Mouse (Mus musculus): ENCODE measurements at regions not wholly inside any gene's neighbourhood (a gene's known extent, or its start where the extent isn't known, plus 50 kb on each side); places are given as distances from the start of the nearest gene placed in this dataset.
"Not testable (repeated sequence)": the region's sequence is repeated elsewhere in the genome, so short reads cannot be mapped to it uniquely, and the experiment has no call there.

DNA sequence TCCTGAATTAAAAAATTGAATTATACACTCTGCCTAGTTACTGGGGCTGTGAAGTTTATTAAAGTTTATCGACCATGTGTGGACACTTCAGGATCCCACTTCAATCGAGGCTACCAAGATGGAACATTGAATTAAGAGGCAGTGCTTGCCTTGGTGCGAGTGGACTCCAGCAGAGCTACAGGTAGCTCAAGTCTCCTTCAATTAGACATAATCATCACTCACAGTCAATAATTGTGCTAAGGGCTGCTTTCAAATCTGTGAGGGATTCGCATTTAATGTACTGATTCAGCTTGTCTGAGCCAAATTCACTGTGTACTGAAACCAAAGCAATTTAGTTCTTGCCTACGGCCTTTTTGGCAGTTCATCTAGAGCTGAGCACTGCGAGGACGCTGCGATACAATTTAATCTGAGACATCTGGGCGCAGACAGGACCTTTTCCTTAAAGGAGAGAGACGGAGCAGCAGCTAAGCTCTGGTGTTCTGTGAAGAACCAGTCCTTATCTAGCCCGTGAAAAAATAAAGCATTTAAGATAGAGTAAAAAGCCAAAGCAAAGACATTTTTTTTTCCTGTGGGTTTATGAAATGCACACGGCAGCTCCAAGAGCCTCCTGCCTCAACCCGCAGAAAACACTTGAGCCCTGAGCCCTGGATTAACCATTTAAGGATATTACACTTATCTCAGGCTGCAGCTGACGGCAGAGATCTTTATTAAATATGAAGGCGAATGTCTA, 220.8 kb upstream of the Irx1 start:
- CTCF ChIA-PET = no interaction called here

DNA sequence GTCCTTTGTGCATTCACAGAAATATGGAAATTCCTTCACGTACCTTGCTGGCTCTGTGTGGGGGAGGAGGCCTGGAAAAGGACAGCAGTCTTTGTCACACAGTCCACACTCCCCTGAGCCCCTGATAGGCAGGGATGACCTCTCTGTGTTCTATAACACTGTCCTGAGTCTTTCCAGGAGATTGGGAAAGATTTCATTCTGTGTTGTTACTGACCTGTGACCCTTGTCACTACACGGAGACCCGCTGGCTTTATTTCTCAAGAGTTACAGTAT, 221.3 kb upstream of the Irx1 start:
- CTCF ChIA-PET = no interaction called here

DNA sequence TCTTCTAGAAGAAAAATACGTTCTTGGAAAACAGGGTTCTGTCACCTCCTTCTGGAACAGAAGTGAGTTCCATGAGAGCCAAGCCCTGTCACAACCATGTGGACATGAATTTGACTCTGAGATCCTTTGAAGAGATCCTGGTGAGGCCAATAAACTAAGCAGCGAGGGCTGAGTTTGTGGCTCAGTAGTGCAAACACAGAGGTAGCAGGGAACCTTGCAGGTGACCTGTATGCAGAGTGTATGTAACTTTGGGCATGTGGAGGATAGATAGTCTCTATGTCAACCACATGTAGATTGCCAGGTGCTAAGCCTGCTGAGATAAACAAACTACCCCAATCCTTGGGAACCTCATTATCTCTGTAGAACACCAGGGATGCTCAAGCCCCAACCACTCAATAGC, 232.4 kb upstream of the Irx1 start:
- CTCF ChIA-PET = no interaction called here

GRCm38 (mm10) chr13:72198341-72199105, 235.0 kb upstream of the Irx1 start:
- CTCF ChIA-PET = no interaction called here

- CTCF ChIA-PET = no interaction called here
These were observed 246.0 kb upstream of the Irx1 start for GRCm38 (mm10) chr13:72209518-72209917.

DNA sequence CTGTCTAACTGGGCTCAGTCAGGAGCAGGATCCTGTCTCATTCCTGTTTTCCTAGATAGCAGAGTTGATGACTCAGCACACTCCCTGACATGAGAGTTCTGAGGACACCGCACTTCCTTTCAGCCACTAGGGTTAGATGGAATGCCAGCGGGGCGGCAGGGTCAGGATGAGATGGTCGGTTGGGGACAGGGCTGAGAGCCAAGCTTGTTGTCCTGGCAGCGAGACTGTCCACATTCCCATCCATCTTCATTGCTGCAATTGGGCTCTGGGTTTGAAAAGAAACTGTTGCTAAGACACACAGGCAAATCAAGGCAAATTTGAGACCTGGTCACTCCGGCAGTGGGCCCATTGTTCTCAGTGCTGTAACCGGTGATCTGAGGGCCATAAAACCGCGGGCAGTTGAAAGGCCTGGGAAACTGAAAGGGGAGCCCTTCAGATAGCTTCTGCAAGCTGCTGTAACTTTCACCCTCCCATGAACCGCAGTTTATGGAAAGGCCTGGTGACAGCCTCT, 246.5 kb upstream of the Irx1 start:
- CTCF ChIA-PET = no interaction called here

- CTCF ChIA-PET = no interaction called here
These were observed 247.2 kb upstream of the Irx1 start for GRCm38 (mm10) chr13:72210474-72211309.

- CTCF ChIA-PET = no interaction called here
These were observed 248.2 kb upstream of the Irx1 start for GRCm38 (mm10) chr13:72211716-72212115.

GRCm38 (mm10) chr13:72212747-72213146, 249.2 kb upstream of the Irx1 start:
- CTCF ChIA-PET = no interaction called here

DNA sequence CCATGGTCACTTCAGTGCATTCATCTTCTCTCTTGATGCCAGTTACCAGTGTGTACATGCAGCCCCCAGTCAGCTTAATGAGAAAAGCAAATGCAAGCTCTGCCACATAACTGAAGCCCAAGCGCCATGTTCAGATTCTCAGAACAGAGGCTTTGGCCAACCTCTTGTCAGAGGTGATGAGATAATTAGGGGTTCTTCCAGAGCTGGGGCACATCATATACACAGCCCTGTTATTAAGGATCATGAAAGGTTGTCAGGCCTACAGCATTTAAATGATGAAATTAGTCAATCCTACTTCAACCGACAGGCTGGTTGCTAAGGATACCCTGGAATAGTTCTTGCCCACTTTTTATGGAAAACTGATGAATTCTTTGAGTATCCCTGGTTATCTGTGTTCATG, 255.8 kb upstream of the Irx1 start:
- CTCF ChIA-PET = no interaction called here

GRCm38 (mm10) chr13:72227102-72227501, 263.6 kb upstream of the Irx1 start:
- CTCF ChIA-PET = no interaction called here

GRCm38 (mm10) chr13:72231032-72231591, 267.6 kb upstream of the Irx1 start:
- CTCF ChIA-PET = no interaction called here

GRCm38 (mm10) chr13:72232080-72232479, 268.6 kb upstream of the Irx1 start:
- CTCF ChIA-PET = no interaction called here

DNA sequence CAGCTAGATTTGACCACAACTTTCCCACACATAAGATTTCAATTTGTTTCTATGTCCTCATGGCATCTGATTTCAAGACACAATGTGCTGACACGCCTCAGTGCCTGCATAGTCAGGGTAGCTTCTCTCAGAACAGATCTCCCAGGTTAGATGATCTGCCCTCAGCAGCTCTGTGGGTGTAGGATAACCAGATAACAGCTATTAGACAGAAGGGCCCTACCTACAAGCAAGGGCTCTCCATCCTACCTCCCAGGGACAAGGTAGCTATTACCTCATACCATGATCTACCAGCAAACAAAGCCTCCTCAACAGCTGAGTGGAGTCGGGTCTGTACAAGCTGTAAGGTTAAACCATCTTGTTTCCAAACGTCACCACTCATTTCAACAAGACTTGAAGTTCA, 278.4 kb upstream of the Irx1 start:
- CTCF ChIA-PET = no interaction called here

DNA sequence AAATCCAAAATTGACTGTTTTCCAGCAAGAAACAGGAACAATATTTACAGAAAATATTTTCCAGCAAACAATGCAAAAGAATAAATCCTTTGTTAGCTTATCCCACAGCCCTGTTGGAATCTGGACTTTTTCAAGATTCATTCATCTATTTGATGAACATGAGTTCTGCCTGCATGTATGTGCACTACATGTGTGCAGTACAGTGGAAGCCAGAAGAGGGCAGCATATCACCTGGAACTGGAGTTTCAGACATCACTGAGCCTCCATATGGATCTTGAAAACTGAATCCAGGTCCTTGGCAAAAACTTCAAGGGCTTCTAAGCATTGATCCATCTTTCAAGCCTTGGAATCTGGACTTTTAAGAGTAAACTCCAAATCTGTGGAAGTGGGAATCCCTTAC, 286.9 kb upstream of the Irx1 start:
- CTCF ChIA-PET = no interaction called here

- CTCF ChIA-PET = not testable (repeated sequence)
These were observed 289.7 kb upstream of the Irx1 start for GRCm38 (mm10) chr13:72253242-72253641.

DNA sequence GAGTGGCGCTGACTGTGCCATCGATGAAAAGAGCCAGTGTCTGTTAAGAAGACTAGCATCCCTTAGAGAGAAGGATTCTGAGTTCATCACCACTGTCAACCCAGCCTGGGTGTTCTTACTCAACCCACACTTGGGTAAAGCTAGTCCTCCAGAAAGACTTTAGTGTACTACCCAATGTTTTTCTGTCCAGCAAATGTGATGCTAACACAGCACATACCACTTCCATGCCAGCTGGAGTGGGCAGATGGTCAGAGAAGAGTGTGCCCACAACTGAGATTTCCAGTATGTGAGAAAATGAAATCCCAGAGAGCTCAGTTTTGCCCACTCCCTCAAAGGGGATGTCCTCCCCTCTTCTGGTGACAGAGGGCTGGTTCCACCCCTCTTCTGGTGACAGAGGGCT, 295.3 kb upstream of the Irx1 start:
- CTCF ChIA-PET = no interaction called here

DNA sequence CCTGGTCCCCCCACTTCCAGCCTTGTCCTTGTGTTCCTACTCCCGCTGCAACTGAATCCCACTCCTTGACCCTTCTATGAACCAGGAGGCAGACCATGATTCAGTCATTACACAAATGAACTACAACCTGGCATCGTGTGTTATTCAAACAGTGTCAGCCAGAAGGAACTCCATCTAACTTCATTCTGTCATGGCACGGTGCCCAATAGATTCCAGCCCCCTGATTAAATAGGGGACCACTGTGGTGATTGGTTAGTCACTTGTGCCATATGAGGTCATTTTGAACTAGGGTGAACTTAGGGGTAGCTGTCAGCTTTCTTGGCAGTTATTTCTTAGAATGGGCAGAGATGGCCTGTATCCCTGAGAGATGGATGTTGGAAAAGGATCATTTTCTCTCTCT, 300.9 kb upstream of the Irx1 start:
- CTCF ChIA-PET = no interaction called here

DNA sequence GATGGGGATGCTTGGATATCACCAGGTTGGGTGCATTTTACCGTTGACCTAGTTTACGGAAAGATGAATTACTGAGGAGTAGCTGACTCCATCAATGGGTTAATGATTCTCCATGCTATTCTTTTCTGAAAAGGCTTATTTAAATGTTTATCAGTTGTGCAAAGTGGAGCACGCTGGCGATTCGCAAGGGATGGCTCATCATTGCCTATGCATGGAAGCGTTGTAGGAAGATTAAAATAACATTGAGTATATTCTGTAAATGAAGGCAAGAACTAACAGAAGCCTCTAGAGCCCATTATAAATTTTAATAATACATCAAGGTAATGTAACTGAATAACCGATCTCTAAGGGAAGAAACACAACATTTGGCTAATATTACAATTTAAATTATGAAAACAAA, 301.6 kb upstream of the Irx1 start:
- CTCF ChIA-PET = no interaction called here

DNA sequence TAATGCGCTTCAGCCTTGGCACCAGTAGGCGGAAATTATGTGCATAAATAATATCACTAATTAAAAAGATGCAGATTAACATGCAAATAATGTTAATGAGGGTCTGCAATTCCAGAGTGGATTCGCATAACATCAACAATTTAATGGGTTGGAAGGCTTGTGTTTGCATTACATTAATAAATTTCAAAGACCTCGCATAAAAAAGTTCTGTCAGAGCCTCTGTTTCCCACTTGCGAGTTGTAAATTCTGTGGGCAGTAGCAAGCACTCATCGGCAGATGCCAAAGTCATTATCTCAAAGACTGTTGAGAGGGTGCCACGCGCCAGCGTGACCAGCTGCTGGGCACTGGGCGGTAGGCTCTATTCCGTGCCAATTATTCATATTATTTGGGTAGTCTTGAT, 302.1 kb upstream of the Irx1 start:
- CTCF ChIA-PET = no interaction called here

GRCm38 (mm10) chr13:72266174-72266768, 302.7 kb upstream of the Irx1 start:
- CTCF ChIA-PET = no interaction called here

DNA sequence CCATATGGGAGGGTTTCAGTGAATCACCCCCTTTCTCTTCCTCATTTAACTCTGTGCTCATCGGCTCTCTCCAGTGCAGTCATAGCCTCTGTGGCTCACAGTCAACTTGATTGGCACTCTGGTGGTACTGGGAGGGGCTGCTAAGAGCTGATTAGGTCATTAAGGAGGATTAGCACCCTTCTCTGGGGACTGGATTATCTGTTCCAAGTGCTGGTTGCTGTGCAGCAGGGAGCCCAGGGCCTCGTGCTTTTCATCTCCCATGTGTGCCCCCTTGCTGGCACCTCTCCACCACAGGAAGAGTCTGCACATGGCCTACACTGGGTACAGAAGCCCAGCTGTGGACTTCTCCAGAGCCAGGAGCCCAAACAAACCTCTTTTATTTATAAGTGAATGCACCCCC, 316.8 kb upstream of the Irx1 start:
- CTCF ChIA-PET = no interaction called here

Data from spleen, embryonic (tissue).